Mouse (Mus musculus): ENCODE data around the gene 1700030J22Rik. TPM values are rescaled to one million over a fixed set of nuclear protein-coding genes. Genes with fewer than 3 reads are reported as not detected.

Gene 1700030J22Rik
- polyA plus RNA-seq, 1 experiment from 2014 or later: 7.0 TPM

GRCm38 (mm10) chr8:116927880-116928279 is 50.9 kb downstream of the 1700030J22Rik start:
- Histone ChIP-seq H3K36me3 (no peaks in the 10 kb centered on the region), H3K4me3 (replicated peaks) (no peak overlapping the region), H3K27me3 (replicated peaks) (no peaks in the 10 kb centered on the region), H3K9me3 (replicated peaks) (no peaks in the 10 kb centered on the region), H3K9ac (replicated peaks) (no peak overlapping the region), H3K4me1 (no peaks in the 10 kb centered on the region), H3K4me2 (no peak overlapping the region), H3K27ac (replicated peaks) (no peak overlapping the region)
- WGBS: 88% methylated on average over 9 of the region's 9 CpGs
- ATAC-seq (ENCODE audit: low FRiP score): no peak

GRCm38 (mm10) chr8:116923526-116923925 is 55.2 kb downstream of the 1700030J22Rik start:
- WGBS: 95% methylated on average over 8 of the region's 8 CpGs
- Histone ChIP-seq H3K4me2 (no peak overlapping the region), H3K27ac (replicated peaks) (no peak overlapping the region), H3K36me3 (no peaks in the 10 kb centered on the region), H3K4me1 (peaks cover 12% of the 10 kb centered on the region), H3K9ac (replicated peaks) (no peak overlapping the region), H3K4me3 (replicated peaks) (no peak overlapping the region), H3K27me3 (replicated peaks) (no peaks in the 10 kb centered on the region), H3K9me3 (replicated peaks) (no peaks in the 10 kb centered on the region)
- no peak for ATAC-seq (ENCODE audit: low FRiP score)

GRCm38 (mm10) chr8:116922060-116922757 is 56.5 kb downstream of the 1700030J22Rik start:
- H3K4me1 ChIP-seq: peaks cover 12% of the 10 kb centered on the region
- no peaks in the 10 kb centered on the region for H3K9me3 ChIP-seq (replicated peaks)
- H3K27me3 ChIP-seq (replicated peaks): no peaks in the 10 kb centered on the region
- peak overlapping the region; percentile 63 for H3K9ac ChIP-seq (replicated peaks)
- no peak for ATAC-seq (ENCODE audit: low FRiP score)
- H3K4me2 ChIP-seq: peak overlapping the region; percentile 86
- H3K27ac ChIP-seq (replicated peaks): peak overlapping the region; percentile 91
- H3K36me3 ChIP-seq: no peaks in the 10 kb centered on the region
- 31% methylated on average over 17 of the region's 17 CpGs for WGBS
- H3K4me3 ChIP-seq (replicated peaks): peak overlapping the region; percentile 95

- peak; percentile 97 for ATAC-seq (ENCODE audit: low FRiP score)
- under 1% methylated on average over 57 of the region's 57 CpGs for WGBS
- Histone ChIP-seq H3K9ac (replicated peaks) (peak within 1 kb of the TSS; percentile 63), H3K36me3 (no peaks in the 10 kb centered on the region), H3K27me3 (replicated peaks) (no peaks in the 10 kb centered on the region), H3K27ac (replicated peaks) (peak within 1 kb of the TSS; percentile 91), H3K9me3 (replicated peaks) (no peaks in the 10 kb centered on the region), H3K4me3 (replicated peaks) (peak within 1 kb of the TSS; percentile 95), H3K4me2 (peak within 1 kb of the TSS; percentile 86), H3K4me1 (peaks cover 12% of the 10 kb centered on the region)
Measured at GRCm38 (mm10) chr8:116921337-116922059, 57.3 kb downstream of the 1700030J22Rik start, which contains the start of the genes Cmc2 and Cenpn. TSS of gene Cmc2 (minus strand) at chr8:116921455. TSS of gene Cenpn (plus strand) at chr8:116921730.

GRCm38 (mm10) chr8:116921005-116921336 is 57.8 kb downstream of the 1700030J22Rik start:
- peak; percentile 54 for ATAC-seq (ENCODE audit: low FRiP score)
- peak overlapping the region; percentile 63 for H3K9ac ChIP-seq (replicated peaks)
- under 1% methylated on average over 22 of the region's 22 CpGs for WGBS
- H3K4me3 ChIP-seq (replicated peaks): peak overlapping the region; percentile 95
- H3K9me3 ChIP-seq (replicated peaks): no peaks in the 10 kb centered on the region
- peak overlapping the region; percentile 91 for H3K27ac ChIP-seq (replicated peaks)
- H3K36me3 ChIP-seq: no peaks in the 10 kb centered on the region
- no peaks in the 10 kb centered on the region for H3K27me3 ChIP-seq (replicated peaks)
- H3K4me1 ChIP-seq: peaks cover 12% of the 10 kb centered on the region
- H3K4me2 ChIP-seq: peak overlapping the region; percentile 86

Other genes with a start within 250 kb of the 1700030J22Rik start
- gene Cdyl2, start 246.0 kb downstream of the 1700030J22Rik start, polyA plus RNA-seq (2015; fragmentation: Nextera tagmentation; extraction: Ambion mirVana): 10.6 and 11.3 TPM in 2 replicates
- gene Cmc2, start 57.5 kb downstream of the 1700030J22Rik start, polyA plus RNA-seq (2015; fragmentation: Nextera tagmentation; extraction: Ambion mirVana): 39.4 and 40.1 TPM in 2 replicates
- 7.4 and 13.7 TPM in 2 replicates for gene Cenpn, start 57.2 kb downstream of the 1700030J22Rik start, polyA plus RNA-seq (2015; fragmentation: Nextera tagmentation; extraction: Ambion mirVana)
- gene Atmin, start 35.6 kb downstream of the 1700030J22Rik start, polyA plus RNA-seq (2015; fragmentation: Nextera tagmentation; extraction: Ambion mirVana): 19.4 and 19.6 TPM in 2 replicates
- 108 and 116 TPM in 2 replicates for gene Gcsh, start 14.6 kb upstream of the 1700030J22Rik start, polyA plus RNA-seq (2015; fragmentation: Nextera tagmentation; extraction: Ambion mirVana)
- 0.10 and 0.19 TPM in 2 replicates for gene Pkd1l2, start 103.5 kb upstream of the 1700030J22Rik start, polyA plus RNA-seq (2015; fragmentation: Nextera tagmentation; extraction: Ambion mirVana)
- gene Bco1, start 116.9 kb upstream of the 1700030J22Rik start, polyA plus RNA-seq (2015; fragmentation: Nextera tagmentation; extraction: Ambion mirVana): 0.14 and 0.40 TPM in 2 replicates
- gene Gan, start 179.2 kb upstream of the 1700030J22Rik start, polyA plus RNA-seq (2015; fragmentation: Nextera tagmentation; extraction: Ambion mirVana): 2.2 and 2.3 TPM in 2 replicates